Mouse (Mus musculus): ENCODE results near the gene AB124611.

- TF ChIP-seq CTCF (IDR thresholded peaks at IDR 0.05; ENCODE audit: insufficient read depth, low read length) (no peak), POLR2A (IDR thresholded peaks at IDR 0.05; ENCODE audit: borderline replicate concordance, extremely low read depth, low read depth, low read length) (no peak)
Observed at GRCm38 (mm10) chr9:21585401-21585800, 59.4 kb downstream of the AB124611 start.

Data from lung, adult 2 months (tissue).